Mouse (Mus musculus) olfactory bulb, adult 2 months (tissue): ENCODE measurements at regions not wholly inside any gene's neighbourhood (a gene's known extent, or its start where the extent isn't known, plus 50 kb on each side); places are given as distances from the start of the nearest gene placed in this dataset.

Experiments
- H3K27ac ChIP-seq: fragments of 200-500 bp; 2 replicates; pipeline ENCODE4 v1.5.1; 2012; ENCODE audit warnings: low read depth, low read length; ENCODE audit not compliant: insufficient read depth
- H3K4me1 ChIP-seq: fragments of 200-500 bp; 2 replicates; pipeline ENCODE4 v1.6.1; 2012; ENCODE audit warnings: low read length; ENCODE audit not compliant: control insufficient read depth, insufficient read depth
- H3K4me3 ChIP-seq: fragments of 200-500 bp; 2 replicates; pipeline ENCODE4 v1.5.1; 2012; ENCODE audit warnings: mild to moderate bottlenecking, low read depth, low read length, moderate library complexity; ENCODE audit not compliant: insufficient read depth
- CTCF ChIP-seq: fragments of 200-500 bp; IDR thresholded peaks from 2 replicates; pipeline ENCODE4 v1.5.1; 2012; ENCODE audit warnings: low read depth, mild to moderate bottlenecking, low read length, moderate library complexity; ENCODE audit not compliant: insufficient read depth
- POLR2A ChIP-seq: fragments of 200-500 bp; IDR thresholded peaks from 2 replicates; pipeline ENCODE4 v1.6.1; 2012; ENCODE audit warnings: mild to moderate bottlenecking, low read depth, low read length, moderate library complexity; ENCODE audit not compliant: insufficient read depth
- WGBS: fragments of 180-500 bp; shearing (Covaris S2); methylation state at CpG from one replicate; pipeline ENCODE4 v1.1.7; 2018; 5-methylcytosine and 5-hydroxymethylcytosine counted together

GRCm38 (mm10) chr12:71640058-71640501 is 190.8 kb upstream of the Daam1 start:
- no peak overlapping the region for H3K4me3 ChIP-seq

GRCm38 (mm10) chr12:71641486-71641885 is 189.4 kb upstream of the Daam1 start:
- Histone ChIP-seq H3K4me1 (no peaks in the 10 kb centered on the region; the same call in 1 of the 2 replicates), H3K4me3 (no peak overlapping the region), H3K27ac (no peak overlapping the region)
- WGBS, result 93% methylated on average over 2 of the region's 2 CpGs
- TF ChIP-seq POLR2A (no peak), CTCF (no peak)

More at GRCm38 (mm10) chr12:71640058-71640501, 190.8 kb upstream of the Daam1 start:
- Histone ChIP-seq H3K4me1 (no peaks in the 10 kb centered on the region; the same call in 1 of the 2 replicates), H3K27ac (no peak overlapping the region)
- TF ChIP-seq POLR2A, result no peak
- no peak for TF ChIP-seq CTCF
- WGBS, result 53% methylated on average over 10 of the region's 10 CpGs

- 78% methylated on average over 8 of the region's 8 CpGs for WGBS
- no peak for TF ChIP-seq CTCF
- no peak for TF ChIP-seq POLR2A
- no peaks in the 10 kb centered on the region; the same call in 1 of the 2 replicates for H3K4me1 ChIP-seq
- H3K27ac ChIP-seq, result no peak overlapping the region
- H3K4me3 ChIP-seq, result no peak overlapping the region
These were observed 188.0 kb upstream of the Daam1 start for GRCm38 (mm10) chr12:71642797-71643337.

- 77% methylated on average over 2 of the region's 2 CpGs for WGBS
- no peak for TF ChIP-seq POLR2A
- no peak for TF ChIP-seq CTCF
- Histone ChIP-seq H3K27ac (no peak overlapping the region), H3K4me3 (no peak overlapping the region), H3K4me1 (no peaks in the 10 kb centered on the region)
These were observed 179.6 kb upstream of the Daam1 start for GRCm38 (mm10) chr12:71651251-71651650.

GRCm38 (mm10) chr12:71693346-71694038 is 137.4 kb upstream of the Daam1 start:
- TF ChIP-seq POLR2A, result no peak
- 39% methylated on average over 10 of the region's 10 CpGs for WGBS
- Histone ChIP-seq H3K4me3 (no peak overlapping the region), H3K27ac (no peak overlapping the region; the same call in 1 of the 2 replicates), H3K4me1 (no peaks in the 10 kb centered on the region; the same call in 1 of the 2 replicates)

- 59% methylated on average over 2 of the region's 2 CpGs for WGBS
- TF ChIP-seq CTCF (no peak), POLR2A (no peak)
- H3K4me3 ChIP-seq, result no peak overlapping the region
- no peak overlapping the region for H3K27ac ChIP-seq
- H3K4me1 ChIP-seq, result no peaks in the 10 kb centered on the region
These were observed 129.1 kb upstream of the Daam1 start for GRCm38 (mm10) chr12:71701753-71702152.

- no peaks in the 10 kb centered on the region for H3K4me1 ChIP-seq
- TF ChIP-seq POLR2A, result no peak
- no peak for TF ChIP-seq CTCF
- no peak overlapping the region for H3K27ac ChIP-seq
- WGBS, result 87% methylated on average over 11 of the region's 11 CpGs
- no peak overlapping the region for H3K4me3 ChIP-seq
These were observed 128.7 kb upstream of the Daam1 start for GRCm38 (mm10) chr12:71702181-71702580.

- 91% methylated on average over 13 of the region's 13 CpGs for WGBS
These were observed 127.6 kb upstream of the Daam1 start for GRCm38 (mm10) chr12:71703146-71703902.

GRCm38 (mm10) chr12:71704431-71704830 is 126.4 kb upstream of the Daam1 start:
- no peak overlapping the region for H3K27ac ChIP-seq
- no peaks in the 10 kb centered on the region for H3K4me1 ChIP-seq
- 76% methylated on average over 6 of the region's 6 CpGs for WGBS
- TF ChIP-seq POLR2A (no peak), CTCF (no peak)
- H3K4me3 ChIP-seq, result no peak overlapping the region

More at GRCm38 (mm10) chr12:71703146-71703902, 127.6 kb upstream of the Daam1 start:
- TF ChIP-seq CTCF, result no peak
- Histone ChIP-seq H3K4me3 (no peak overlapping the region), H3K27ac (no peak overlapping the region), H3K4me1 (no peaks in the 10 kb centered on the region)
